Mouse (Mus musculus) ES-Bruce4 (cell line): ENCODE results near the gene Casz1. TPM values are rescaled to one million over a fixed set of nuclear protein-coding genes. Genes with fewer than 3 reads are reported as not detected.

Experiments used
- H3K27ac ChIP-seq: 2 replicates; pipeline ENCODE4 v1.5.1; 2012; ENCODE audit warnings: low read length, inconsistent platforms; ENCODE audit not compliant: insufficient read depth
- H3K27me3 ChIP-seq: 2 replicates; pipeline ENCODE4 v1.6.1; 2012; ENCODE audit warnings: mild to moderate bottlenecking, low read length, inconsistent platforms; ENCODE audit not compliant: control insufficient read depth, poor library complexity, insufficient read depth, severe bottlenecking
- H3K36me3 ChIP-seq: 2 replicates; pipeline ENCODE4 v1.6.1; 2012; ENCODE audit warnings: inconsistent platforms, mild to moderate bottlenecking, low read length, moderate library complexity; ENCODE audit not compliant: control insufficient read depth, poor library complexity, insufficient read depth, severe bottlenecking
- H3K4me1 ChIP-seq: one replicate; pipeline ENCODE4 v1.8.1; 2011; ENCODE audit warnings: low read length; ENCODE audit not compliant: control insufficient read depth, insufficient read depth
- H3K4me3 ChIP-seq: 2 replicates; pipeline ENCODE4 v1.5.1; 2011; ENCODE audit warnings: low read depth, mild to moderate bottlenecking, low read length
- H3K9ac ChIP-seq: 2 replicates; pipeline ENCODE4 v1.6.1; 2012; ENCODE audit warnings: low read depth, mild to moderate bottlenecking, inconsistent platforms; ENCODE audit not compliant: poor library complexity, severe bottlenecking
- H3K9me3 ChIP-seq: replicated peaks from 2 replicates; pipeline ENCODE4 v1.6.1; 2012; ENCODE audit warnings: mild to moderate bottlenecking, low read length, inconsistent platforms; ENCODE audit not compliant: control insufficient read depth, poor library complexity, insufficient read depth, severe bottlenecking
- CTCF ChIP-seq: IDR thresholded peaks from one replicate; pipeline ENCODE4 v1.8.1; 2011; ENCODE audit warnings: low read depth, low read length
- EP300 ChIP-seq: IDR thresholded peaks from 2 replicates; pipeline ENCODE4 v1.6.1; 2011; ENCODE audit warnings: low read depth, low read length; ENCODE audit not compliant: insufficient read depth
- POLR2A ChIP-seq: IDR thresholded peaks from one replicate; pipeline ENCODE4 v1.8.1; 2011; ENCODE audit warnings: low read length; ENCODE audit not compliant: insufficient read depth
- polyA plus RNA-seq: library from polyadenylated mRNA; stranded (reverse); fragments of >200 nt; gene quantifications from 2 replicates; pipeline ENCODE4 v1.2.4, GENCODE M21; 2011; ENCODE audit warnings: low read depth; ENCODE audit not compliant: missing spikeins, insufficient read depth, insufficient read length

The Casz1 gene
- polyA plus RNA-seq, 1 experiment, result 15.6 TPM

- Histone ChIP-seq H3K9ac (peak overlapping the region; percentile 10), H3K9me3 (no peaks in the 10 kb centered on the region), H3K4me3 (peak overlapping the region; percentile 11; the same call in 1 of the 2 replicates), H3K27ac (peak overlapping the region; percentile 63), H3K36me3 (no peaks in the 10 kb centered on the region), H3K4me1 (peaks cover 17% of the 10 kb centered on the region), H3K27me3 (no peaks in the 10 kb centered on the region)
- TF ChIP-seq POLR2A (no peak), CTCF (no peak), EP300 (no peak)
Measured at GRCm38 (mm10) chr4:148908760-148909510, 104.7 kb downstream of the Casz1 start.

- Histone ChIP-seq H3K9me3 (no peaks in the 10 kb centered on the region), H3K27me3 (no peaks in the 10 kb centered on the region), H3K4me3 (no peak overlapping the region), H3K4me1 (peaks cover 21% of the 10 kb centered on the region), H3K9ac (no peak overlapping the region), H3K36me3 (no peaks in the 10 kb centered on the region), H3K27ac (no peak overlapping the region)
- TF ChIP-seq EP300 (no peak), CTCF (no peak), POLR2A (no peak)
Measured at GRCm38 (mm10) chr4:148909566-148909965, 105.3 kb downstream of the Casz1 start.

- TF ChIP-seq CTCF (no peak), EP300 (no peak), POLR2A (no peak)
- peak overlapping the region; percentile 1; the same call in 1 of the 2 replicates for H3K4me3 ChIP-seq
- H3K9me3 ChIP-seq, result no peaks in the 10 kb centered on the region
- H3K4me1 ChIP-seq, result peaks cover 25% of the 10 kb centered on the region
- no peaks in the 10 kb centered on the region for H3K27me3 ChIP-seq
- 0 out of 2 replicates have a peak overlapping the region, but pooled peaks have one; percentile 5 for H3K9ac ChIP-seq
- H3K27ac ChIP-seq, result peak overlapping the region; percentile 97
- no peaks in the 10 kb centered on the region for H3K36me3 ChIP-seq
Measured at GRCm38 (mm10) chr4:148912134-148912533, 107.9 kb downstream of the Casz1 start.

GRCm38 (mm10) chr4:148912826-148913590 lies 108.8 kb downstream of the Casz1 start:
- peak overlapping the region; percentile 23; the same call in 1 of the 2 replicates for H3K4me3 ChIP-seq
- H3K36me3 ChIP-seq, result no peaks in the 10 kb centered on the region
- H3K9ac ChIP-seq, result 0 out of 2 replicates have a peak overlapping the region, but pooled peaks have one; percentile 5
- peak; percentile 97 for TF ChIP-seq EP300
- TF ChIP-seq POLR2A, result no peak
- no peak for TF ChIP-seq CTCF
- H3K27me3 ChIP-seq, result no peaks in the 10 kb centered on the region
- H3K4me1 ChIP-seq, result peaks cover 25% of the 10 kb centered on the region
- H3K27ac ChIP-seq, result peak overlapping the region; percentile 97
- no peaks in the 10 kb centered on the region for H3K9me3 ChIP-seq

- Histone ChIP-seq H3K9me3 (no peaks in the 10 kb centered on the region), H3K9ac (no peak overlapping the region), H3K36me3 (no peaks in the 10 kb centered on the region), H3K4me3 (no peak overlapping the region), H3K27ac (no peak overlapping the region), H3K27me3 (no peaks in the 10 kb centered on the region), H3K4me1 (peaks cover 23% of the 10 kb centered on the region)
- TF ChIP-seq CTCF (no peak), EP300 (peak; percentile 66; the same call in 1 of the 2 replicates)
Measured at GRCm38 (mm10) chr4:148914863-148915622, 110.8 kb downstream of the Casz1 start.
